Mouse (Mus musculus): ENCODE measurements around the gene Cmtm7. TPM values are rescaled to one million over a fixed set of nuclear protein-coding genes. Genes with fewer than 3 reads are reported as not detected.
"Not testable (repeated sequence)": the region's sequence is repeated elsewhere in the genome, so short reads cannot be mapped to it uniquely, and the experiment has no call there.

Cmtm7 gene
- total RNA-seq, 2 experiments from 2014 or later: 3.1 to 3.8 TPM

GRCm38 (mm10) chr9:114729911-114730805, 51.5 kb downstream of the Cmtm7 start:
- intact Hi-C loops (cut with DNase I): no loop called here
- DNase-seq: no peak

DNA sequence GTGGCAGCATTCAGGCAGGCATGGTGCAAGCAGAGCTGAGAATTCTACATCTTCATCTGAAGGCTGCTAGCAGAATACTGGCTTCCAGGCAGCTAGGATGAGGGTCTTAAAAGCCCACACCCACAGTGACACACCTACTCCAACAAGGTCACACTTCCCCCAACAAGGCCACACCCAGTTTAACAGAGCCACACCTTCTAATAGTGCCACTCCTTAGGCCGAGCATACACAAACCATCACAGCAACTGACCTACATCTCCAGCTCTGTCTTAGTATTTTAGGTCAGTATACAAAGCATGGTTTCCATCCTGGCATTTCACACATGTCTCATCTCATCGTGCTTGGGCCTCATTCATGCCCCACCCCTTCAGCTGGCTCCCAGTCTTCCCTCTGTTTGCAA, 53.2 kb downstream of the Cmtm7 start:
- DNase-seq; intact Hi-C loops (cut with DNase I): not testable (repeated sequence)

DNA sequence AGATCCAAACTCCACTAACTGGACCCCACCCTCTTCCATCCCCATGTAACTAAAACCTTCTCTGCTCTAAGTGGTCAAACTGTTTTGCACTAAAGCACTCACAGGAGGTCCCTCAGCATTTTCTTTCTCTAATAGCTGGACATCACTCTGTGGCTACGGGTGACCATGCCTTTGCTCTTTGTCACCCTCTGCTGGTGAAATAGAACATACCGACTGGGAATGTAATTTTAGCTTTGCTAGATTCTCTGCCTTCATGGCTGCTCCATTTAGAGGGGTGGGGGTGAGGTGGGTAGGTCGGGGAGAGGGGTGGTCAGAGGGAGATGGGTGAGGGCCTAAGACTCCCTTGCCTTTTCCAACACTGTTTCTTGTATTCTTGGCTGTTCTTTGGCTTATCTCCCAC, 54.3 kb downstream of the Cmtm7 start:
- intact Hi-C loops (cut with DNase I): no loop called here
- DNase-seq: peak; percentile 34

GRCm38 (mm10) chr9:114716677-114717331, 64.9 kb downstream of the Cmtm7 start:
- no peak for DNase-seq
- intact Hi-C loops (cut with DNase I): no loop called here

DNA sequence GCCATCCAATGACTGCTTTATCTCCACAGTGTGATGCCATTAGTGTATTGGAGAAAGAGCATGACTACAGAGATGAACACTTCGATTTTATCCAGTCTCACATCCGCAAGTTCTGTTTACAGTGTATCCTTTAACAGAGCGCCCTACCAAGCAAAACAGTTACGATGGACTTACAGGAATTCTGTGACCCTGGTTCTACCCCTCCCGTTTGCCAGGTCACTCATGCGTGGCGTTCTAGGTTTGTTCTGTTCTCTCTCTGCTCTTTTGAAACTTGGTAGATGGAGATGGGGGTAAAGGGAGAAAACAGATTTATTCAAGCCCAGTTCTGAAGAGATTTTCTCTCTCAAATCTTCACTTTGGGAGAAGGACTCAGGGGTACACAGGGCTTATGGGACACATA, 68.2 kb downstream of the Cmtm7 start:
- DNase-seq: no peak
- intact Hi-C loops (cut with DNase I): no loop called here

DNA sequence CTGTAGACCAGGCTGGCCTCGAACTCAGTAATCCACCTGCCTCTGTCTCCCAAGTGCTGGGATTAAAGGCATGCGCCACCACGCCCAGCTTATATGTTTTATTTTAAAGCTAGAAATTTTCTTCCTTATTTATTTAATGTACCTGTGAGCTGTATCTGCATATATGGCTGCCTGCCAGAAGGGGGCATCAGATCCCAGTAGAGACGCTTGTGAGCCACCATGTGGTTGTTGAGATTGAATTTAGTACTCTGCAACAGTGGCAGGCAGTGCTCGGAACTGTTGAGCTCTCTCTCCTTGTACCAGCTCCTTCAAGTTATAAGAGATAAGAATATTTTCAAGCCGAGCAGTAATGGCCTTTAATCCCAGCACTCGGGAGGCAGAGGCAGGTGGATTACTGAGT, 71.3 kb downstream of the Cmtm7 start:
- intact Hi-C loops (cut with DNase I): no loop called here
- DNase-seq: peak; percentile 39

DNA sequence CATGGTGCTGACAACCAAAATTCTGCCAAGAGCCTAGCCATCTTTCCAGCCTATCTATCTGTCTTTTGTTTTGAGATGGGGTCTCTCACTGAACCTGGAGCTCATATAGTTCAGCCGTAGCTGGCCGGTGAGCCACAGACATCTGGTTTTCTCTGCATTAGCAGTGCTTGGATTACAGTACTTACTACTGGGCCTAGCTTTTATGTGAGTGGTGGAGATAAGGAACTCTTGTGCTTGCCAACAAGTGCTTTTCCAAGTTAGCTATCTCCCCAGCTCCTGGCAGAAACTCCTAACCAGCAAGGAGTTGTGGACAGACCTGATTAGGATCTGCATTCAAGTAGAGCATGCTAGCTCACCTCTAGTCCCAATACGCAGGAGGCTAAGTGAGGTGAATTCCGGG, 73.9 kb downstream of the Cmtm7 start:
- intact Hi-C loops (cut with DNase I): no loop called here
- no peak for DNase-seq

Other genes with a start within 250 kb of the Cmtm7 start
- under 1 TPM; 0.06 to 0.14 TPM for gene Trim71, start 217.5 kb downstream of the Cmtm7 start, total RNA-seq (2021)
- 10 to 100 TPM; 48.4 to 53.1 TPM for gene Cnot10, start 141.7 kb downstream of the Cmtm7 start, total RNA-seq (2021)
- gene Dync1li1, start 93.1 kb downstream of the Cmtm7 start, total RNA-seq (2021): 100 to 1,000 TPM; 121 to 128 TPM
- 10 to 100 TPM; 19.6 to 20.6 TPM for gene Cmtm6, start 50.7 kb downstream of the Cmtm7 start, total RNA-seq (2021)
- gene Cmtm8, start 62.3 kb upstream of the Cmtm7 start, total RNA-seq (2021): 1 to 10 TPM; 1.3 to 2.7 TPM
- 100 to 1,000 TPM in 1 of 2 experiments, 10 to 100 TPM in 1; 90.9 to 101 TPM for gene Gpd1l, start 152.1 kb upstream of the Cmtm7 start, total RNA-seq (2021)
- gene Osbpl10, start 196.7 kb upstream of the Cmtm7 start, total RNA-seq (2021): 10 to 100 TPM; 41.1 to 42.8 TPM
- gene Rps27rt, start 200.9 kb upstream of the Cmtm7 start, total RNA-seq (2021): 10 to 100 TPM; 15.8 to 36.9 TPM